Mouse (Mus musculus) leukemia stem cell, adult 10-12 weeks (primary cell): ENCODE data around the gene Slc43a1. TPM values are rescaled to one million over a fixed set of nuclear protein-coding genes. Genes with fewer than 3 reads are reported as not detected.

Experiments used
- polyA plus RNA-seq: library from polyadenylated mRNA; stranded (reverse); fragments of >175 nt; gene quantifications from 2 replicates; pipeline ENCODE4 v1.2.3, GENCODE M21; 2012; ENCODE audit warnings: low replicate concordance

The Slc43a1 gene
- polyA plus RNA-seq = 52.4 and 120 TPM in 2 replicates

DNA sequence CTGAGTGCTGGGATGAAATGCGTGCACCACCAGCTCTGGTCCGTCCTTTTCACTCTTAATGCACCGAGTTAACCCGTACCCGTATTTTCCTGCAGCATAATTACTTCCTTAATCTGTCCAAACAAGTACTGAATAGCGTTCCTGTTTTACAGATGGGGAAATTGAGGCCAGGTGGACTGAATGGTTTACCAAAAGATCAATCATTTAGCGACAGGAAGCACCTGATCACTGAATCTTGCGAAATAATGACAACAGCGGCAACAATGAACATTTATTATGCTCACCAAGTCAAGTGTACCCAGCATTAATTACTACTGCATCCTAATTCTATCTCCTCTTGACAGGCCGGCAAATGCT is at the start of gene Slc43a1:
Slc43a1 (plus strand) TSS at position 258 of the 357 bp plus-strand sequence.

DNA sequence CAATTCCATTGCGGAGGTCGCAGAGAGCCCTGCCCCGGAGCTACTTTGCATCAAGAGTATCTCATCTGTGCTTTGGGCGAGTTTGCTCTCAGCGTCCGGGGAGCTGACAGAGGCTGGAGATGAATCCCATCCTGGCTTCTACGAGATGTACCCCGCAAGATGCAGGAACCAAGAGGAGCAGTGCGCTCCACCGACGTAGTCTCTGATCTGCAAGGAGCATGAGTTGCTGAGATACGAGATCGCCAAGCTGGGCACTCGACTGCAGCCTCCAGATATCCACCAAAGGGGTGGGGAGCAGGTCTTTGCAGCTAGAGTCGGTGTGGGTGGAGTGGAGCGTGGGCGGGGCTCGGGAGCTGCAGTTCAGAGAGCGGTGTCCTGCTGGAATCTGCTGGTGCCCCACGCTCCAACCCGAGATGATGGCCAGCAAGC is 40.1 kb upstream of the Slc43a1 start, which contains the start of gene Ube2l6:
Ube2l6 (plus strand) TSS at position 336 of the 429 bp plus-strand sequence.

DNA sequence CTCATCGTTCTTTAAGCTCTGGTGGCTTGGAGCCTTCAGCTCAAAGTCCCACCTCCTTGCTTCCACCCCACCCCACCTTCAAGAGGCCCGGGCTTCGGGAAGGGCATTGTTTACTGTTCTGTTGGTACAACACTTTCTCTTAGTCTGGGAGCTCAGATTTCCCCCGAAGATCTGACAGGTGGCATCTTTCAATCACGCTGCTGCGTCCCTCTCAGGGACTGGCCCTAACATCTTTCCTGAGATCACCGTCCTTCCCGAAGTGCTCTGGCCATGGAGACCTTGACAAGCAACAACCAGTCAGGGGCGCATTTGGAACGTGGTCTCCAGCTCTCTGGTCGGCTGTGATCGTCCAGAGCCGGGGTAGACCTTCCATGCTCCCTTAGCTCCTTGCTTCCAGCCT is 16.1 kb upstream of the Slc43a1 start, which contains the start of gene Smtnl1:
Smtnl1 (minus strand) TSS at position 101 of the 400 bp plus-strand sequence.

DNA sequence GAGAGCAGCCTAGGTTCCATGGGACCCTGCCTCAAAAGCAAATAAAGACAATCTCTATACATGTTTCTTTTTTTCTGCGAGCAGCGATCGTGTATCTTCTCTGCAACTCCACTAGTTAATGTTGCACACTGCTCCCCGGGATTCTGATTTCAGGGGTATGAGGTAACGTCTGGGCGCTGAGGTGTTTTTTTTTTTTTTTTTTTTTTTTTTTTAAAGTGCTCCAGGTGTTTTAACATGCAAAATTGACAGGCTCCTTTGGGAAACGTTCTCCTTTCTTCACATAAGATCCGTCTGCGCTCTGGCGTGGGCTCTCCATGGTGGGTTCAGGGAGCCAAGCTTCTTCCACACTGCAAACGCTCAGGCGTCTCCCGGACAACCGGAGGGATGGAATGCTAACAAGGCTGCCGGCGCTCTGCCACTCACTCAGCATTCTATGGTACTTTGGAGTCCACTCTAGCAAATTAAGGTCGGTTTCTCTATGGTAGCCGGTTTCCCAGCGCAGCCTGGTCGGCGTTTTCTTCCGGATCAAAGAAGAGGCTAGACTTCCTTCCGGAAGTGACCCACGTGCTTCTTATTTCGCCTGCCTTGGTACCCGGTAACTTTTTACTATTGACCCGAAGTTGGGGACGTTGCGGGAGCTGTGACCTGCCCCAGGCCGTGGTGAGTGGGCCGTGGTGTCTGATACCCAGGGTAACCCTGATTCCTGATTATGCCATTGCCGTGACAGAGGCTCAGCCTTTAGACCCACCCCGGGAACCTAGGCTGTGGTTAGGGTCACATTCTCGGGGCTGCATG is 12.0 kb upstream of the Slc43a1 start, which contains the start of gene Timm10:
Timm10 (plus strand) TSS at position 510 of the 795 bp plus-strand sequence.

GRCm38 (mm10) chr2:84886234-84886731 is 47.6 kb downstream of the Slc43a1 start, which contains the start of gene Rtn4rl2:
Rtn4rl2 (minus strand) TSS chr2:84886710.

Other genes starting within 250 kb of the Slc43a1 start
- 0.83 and 4.1 TPM in 2 replicates for gene Ctnnd1, start 188.1 kb upstream of the Slc43a1 start, polyA plus RNA-seq
- not detected in 2 replicates for gene Btbd18, start 179.8 kb upstream of the Slc43a1 start, polyA plus RNA-seq
- gene Selenoh, start 168.1 kb upstream of the Slc43a1 start, polyA plus RNA-seq = 101 and 122 TPM in 2 replicates
- gene Gm28635, start 160.8 kb upstream of the Slc43a1 start, polyA plus RNA-seq = not detected in 2 replicates
- 23.7 and 36.7 TPM in 2 replicates for gene Med19, start 160.4 kb upstream of the Slc43a1 start, polyA plus RNA-seq
- 2.7 and 4.2 TPM in 2 replicates for gene Tmx2, start 159.7 kb upstream of the Slc43a1 start, polyA plus RNA-seq
- 22.7 and 68.7 TPM in 2 replicates for gene Zdhhc5, start 123.7 kb upstream of the Slc43a1 start, polyA plus RNA-seq
- gene Clp1, start 111.5 kb upstream of the Slc43a1 start, polyA plus RNA-seq = 0.41 and 0.85 TPM in 2 replicates
- 191 and 216 TPM in 2 replicates for gene Ypel4, start 104.8 kb upstream of the Slc43a1 start, polyA plus RNA-seq
- gene Gm19426, start 95.2 kb upstream of the Slc43a1 start, polyA plus RNA-seq = not detected in 2 replicates
- 2.8 TPM in 1 of 2 replicates, not detected in the other for gene Serping1, start 63.4 kb upstream of the Slc43a1 start, polyA plus RNA-seq
- gene Ube2l6, start 40.0 kb upstream of the Slc43a1 start, polyA plus RNA-seq = 3.3 and 20.8 TPM in 2 replicates
- gene Smtnl1, start 16.2 kb upstream of the Slc43a1 start, polyA plus RNA-seq = not detected in 2 replicates
- gene Timm10, start 11.9 kb upstream of the Slc43a1 start, polyA plus RNA-seq = 2.3 and 7.3 TPM in 2 replicates
- gene Rtn4rl2, start 47.9 kb downstream of the Slc43a1 start, polyA plus RNA-seq = 3.3 and 4.7 TPM in 2 replicates
- 23.9 and 31.0 TPM in 2 replicates for gene Slc43a3, start 97.7 kb downstream of the Slc43a1 start, polyA plus RNA-seq
- gene Prg2, start 141.6 kb downstream of the Slc43a1 start, polyA plus RNA-seq = not detected in 2 replicates
- 0.61 TPM in 1 of 2 replicates, not detected in the other for gene Prg3, start 149.4 kb downstream of the Slc43a1 start, polyA plus RNA-seq
- 34.2 and 67.2 TPM in 2 replicates for gene Ssrp1, start 198.4 kb downstream of the Slc43a1 start, polyA plus RNA-seq
- not detected in 2 replicates for gene P2rx3, start 198.6 kb downstream of the Slc43a1 start, polyA plus RNA-seq
- gene Tnks1bp1, start 209.2 kb downstream of the Slc43a1 start, polyA plus RNA-seq = 7.2 and 11.3 TPM in 2 replicates